Mouse (Mus musculus) embryonic facial prominence, embryonic 10.5 days (tissue): Measurements from ENCODE around the gene Faim. TPM values are rescaled to one million over a fixed set of nuclear protein-coding genes. Genes with fewer than 3 reads are reported as not detected.

Experiments used
- DNase-seq: peaks from one replicate; pipeline ENCODE4 v3.0.0-alpha.2; 2017; ENCODE audit warnings: low spot score
- H3K27ac ChIP-seq: fragments of 300-500 bp; sonication (generic); replicated peaks from 2 replicates; pipeline ENCODE4 v1.5.1; 2016; ENCODE audit warnings: mild to moderate bottlenecking
- H3K27me3 ChIP-seq: fragments of 300-500 bp; sonication (generic); replicated peaks from 2 replicates; pipeline ENCODE4 v1.6.1; 2016; ENCODE audit warnings: low read depth, mild to moderate bottlenecking; ENCODE audit not compliant: poor library complexity, severe bottlenecking
- H3K36me3 ChIP-seq: fragments of 300-500 bp; sonication (generic); replicated peaks from 2 replicates; pipeline ENCODE4 v1.6.1; 2016; ENCODE audit warnings: mild to moderate bottlenecking, moderate library complexity
- H3K4me1 ChIP-seq: fragments of 300-500 bp; sonication (generic); 2 replicates; pipeline ENCODE4 v1.6.1; 2016
- H3K4me3 ChIP-seq: fragments of 300-500 bp; sonication (generic); 2 replicates; pipeline ENCODE4 v1.5.1; 2016; ENCODE audit warnings: mild to moderate bottlenecking, moderate library complexity
- H3K9me3 ChIP-seq: fragments of 300-500 bp; sonication (generic); 2 replicates; pipeline ENCODE4 v1.6.1; 2016; ENCODE audit warnings: mild to moderate bottlenecking
- WGBS: fragments of 180-500 bp; shearing (Covaris S2); methylation state at CpG from one replicate; pipeline ENCODE4 v1.1.7; 2016; 5-methylcytosine and 5-hydroxymethylcytosine counted together
- polyA plus RNA-seq: library from polyadenylated mRNA; unstranded; fragments of >200 nt; fragmentation: Nextera tagmentation; extraction: Ambion mirVana; gene quantifications from 2 replicates; pipeline ENCODE4 v1.2.1, GENCODE M21; 2016

Faim gene
- polyA plus RNA-seq, 1 experiment from 2014 or later = 61.8 TPM

DNA sequence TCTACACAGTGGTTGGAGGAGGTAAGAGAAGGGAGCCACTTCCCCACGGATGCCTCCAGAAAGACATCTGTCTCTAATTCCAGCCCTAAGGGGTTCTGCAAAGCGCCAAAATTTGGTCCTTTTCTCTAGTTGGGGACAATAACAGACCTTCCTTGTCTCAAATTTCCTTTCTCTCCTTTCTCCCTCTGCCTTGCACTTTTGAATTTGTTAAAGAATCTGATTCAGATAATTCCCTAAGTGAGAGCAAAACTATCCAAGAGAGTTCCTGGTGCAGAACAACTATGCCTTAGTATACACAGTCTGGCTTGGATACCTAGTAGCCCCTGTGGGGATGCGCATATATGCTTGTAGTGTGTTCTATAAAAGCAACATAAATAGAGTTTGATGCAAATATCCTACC, 26.3 kb upstream of the Faim start:
- Histone ChIP-seq H3K9me3 (no peaks in the 10 kb centered on the region), H3K36me3 (no peaks in the 10 kb centered on the region), H3K4me3 (peak overlapping the region; percentile 66; the same call in 1 of the 2 replicates), H3K4me1 (peaks cover 49% of the 10 kb centered on the region), H3K27me3 (peaks cover 100% of the 10 kb centered on the region), H3K27ac (no peak overlapping the region)
- 30% methylated on average over 3 of the region's 3 CpGs for WGBS
- no peak for DNase-seq

DNA sequence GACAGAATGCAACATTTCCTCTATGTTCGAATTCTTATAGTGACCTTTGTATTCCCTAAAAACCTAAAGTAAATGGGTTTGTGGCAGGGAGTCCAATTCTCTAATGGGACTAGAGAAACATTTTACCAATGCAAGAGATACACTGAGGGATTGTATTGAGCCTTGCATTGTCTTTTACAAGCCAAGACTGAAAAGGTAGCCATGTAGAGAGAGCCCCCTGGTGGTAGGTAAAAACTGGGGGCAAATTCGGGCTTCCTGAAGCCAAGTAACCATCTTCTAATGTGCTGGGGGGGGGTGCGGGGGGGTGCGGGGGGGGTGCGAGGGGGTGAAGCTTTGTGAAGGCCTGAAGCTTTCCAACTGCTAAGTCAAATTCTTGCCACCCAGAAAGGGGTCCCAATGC, 25.8 kb upstream of the Faim start:
- H3K9me3 ChIP-seq = no peaks in the 10 kb centered on the region
- H3K36me3 ChIP-seq = no peaks in the 10 kb centered on the region
- 15% methylated on average over 5 of the region's 5 CpGs for WGBS
- DNase-seq = no peak
- peaks cover 100% of the 10 kb centered on the region for H3K27me3 ChIP-seq
- H3K4me3 ChIP-seq = no peak overlapping the region
- H3K27ac ChIP-seq = no peak overlapping the region
- H3K4me1 ChIP-seq = peaks cover 48% of the 10 kb centered on the region

DNA sequence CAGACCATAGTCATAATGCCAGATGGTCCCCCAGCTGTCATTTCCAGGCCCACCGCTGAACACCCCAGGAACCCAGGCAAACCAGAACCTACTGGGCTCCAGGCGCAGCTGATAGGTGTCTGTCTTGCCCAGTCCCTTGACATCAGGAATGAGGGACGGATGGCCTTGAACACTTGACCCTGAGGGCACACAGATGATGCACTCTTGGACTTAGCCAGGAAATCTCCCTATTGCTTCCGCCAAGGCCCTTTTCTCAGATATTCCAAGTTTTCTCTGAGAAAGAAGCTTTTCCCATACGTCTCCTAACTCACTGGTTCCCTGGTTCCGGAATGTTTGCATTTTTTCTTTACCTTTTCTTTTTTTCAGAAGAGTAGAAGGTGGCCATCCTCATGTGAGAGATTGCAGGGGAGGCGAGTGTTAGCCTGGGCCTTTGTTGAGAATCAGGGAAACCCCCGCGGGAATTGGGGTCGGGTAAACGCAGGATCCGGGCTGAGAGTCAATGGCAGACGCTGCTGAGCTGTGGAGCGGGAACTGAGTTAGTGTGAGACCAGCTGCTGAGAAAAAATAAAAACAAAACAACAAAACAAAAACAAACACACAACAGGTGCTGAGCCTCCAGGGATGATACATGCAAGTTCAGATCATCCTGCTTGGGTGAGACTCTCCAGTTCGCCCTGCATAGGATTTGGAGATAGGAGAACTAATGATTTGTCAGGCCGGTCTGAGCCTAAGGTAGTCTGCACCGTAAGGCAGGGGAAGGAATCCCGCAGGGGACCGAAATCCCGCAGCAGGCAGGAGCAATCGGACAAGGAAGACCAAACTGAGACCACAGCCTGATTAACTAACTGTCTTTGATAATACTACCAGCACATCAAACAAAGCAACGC, 24.3 kb upstream of the Faim start:
- DNase-seq = peak; percentile 58
- H3K4me3 ChIP-seq = peak overlapping the region; percentile 4; the same call in 1 of the 2 replicates
- peaks cover 37% of the 10 kb centered on the region for H3K4me1 ChIP-seq
- 3% methylated on average over 22 of the region's 22 CpGs for WGBS
- H3K36me3 ChIP-seq = no peaks in the 10 kb centered on the region
- no peak overlapping the region for H3K27ac ChIP-seq
- peaks cover 100% of the 10 kb centered on the region for H3K27me3 ChIP-seq
- H3K9me3 ChIP-seq = no peaks in the 10 kb centered on the region

DNA sequence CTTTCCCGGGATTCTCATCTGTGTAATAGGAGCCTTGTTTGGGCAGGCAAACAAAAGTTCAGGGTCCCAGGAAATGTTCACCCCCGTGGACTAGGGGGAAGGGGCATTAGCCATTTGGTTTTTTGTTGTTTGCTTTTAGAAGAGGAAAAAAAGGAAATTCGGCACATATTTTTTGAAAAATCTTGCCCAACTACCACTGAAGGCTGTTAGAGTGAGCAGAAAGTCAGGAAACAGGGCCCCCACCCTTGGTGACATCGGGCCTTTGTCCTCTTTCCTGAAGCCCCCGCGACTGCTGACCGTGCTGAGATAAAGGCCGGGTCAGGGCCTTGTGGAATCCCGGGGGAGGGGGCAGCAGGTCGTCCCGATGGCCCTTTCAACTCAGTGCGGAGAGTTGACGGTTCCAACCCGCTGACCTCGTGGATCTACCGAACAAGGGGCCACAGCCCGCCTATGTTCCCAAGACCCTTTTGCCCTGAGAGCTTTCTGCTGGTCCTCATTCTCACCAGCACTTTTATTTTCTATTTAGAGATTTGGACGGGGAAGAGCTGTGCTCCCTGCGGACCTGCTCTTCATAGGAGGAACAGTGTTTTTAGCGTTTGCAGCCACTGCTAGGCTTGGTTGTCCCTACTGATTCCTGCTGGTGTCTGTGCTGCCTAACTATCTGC, 23.6 kb upstream of the Faim start:
- H3K36me3 ChIP-seq = no peaks in the 10 kb centered on the region
- peaks cover 33% of the 10 kb centered on the region for H3K4me1 ChIP-seq
- WGBS = under 1% methylated on average over 20 of the region's 20 CpGs

GRCm38 (mm10) chr9:98963661-98964060, 22.5 kb upstream of the Faim start:
- H3K27me3 ChIP-seq = peaks cover 100% of the 10 kb centered on the region
- peak; percentile 46 for DNase-seq
- no peaks in the 10 kb centered on the region; the same call in 1 of the 2 replicates for H3K9me3 ChIP-seq
- no peak overlapping the region for H3K27ac ChIP-seq
- H3K36me3 ChIP-seq = no peaks in the 10 kb centered on the region
- H3K4me1 ChIP-seq = peaks cover 33% of the 10 kb centered on the region
- WGBS = 3% methylated on average over 18 of the region's 18 CpGs
- 0 out of 2 replicates have a peak overlapping the region, but pooled peaks have one; percentile 5 for H3K4me3 ChIP-seq

More for the DNA sequence above, 23.6 kb upstream of the Faim start:
- peak overlapping the region; percentile 4; the same call in 1 of the 2 replicates for H3K4me3 ChIP-seq
- 0 out of 2 replicates have a peak overlapping the region, but pooled peaks have one; percentile 35 for H3K27ac ChIP-seq
- H3K27me3 ChIP-seq = peaks cover 100% of the 10 kb centered on the region
- DNase-seq = peak; percentile 54
- no peaks in the 10 kb centered on the region for H3K9me3 ChIP-seq

- WGBS = under 1% methylated on average over 18 of the region's 18 CpGs
- Histone ChIP-seq H3K9me3 (no peaks in the 10 kb centered on the region; the same call in 1 of the 2 replicates), H3K27ac (no peak overlapping the region), H3K4me3 (peak overlapping the region; percentile 30; the same call in 1 of the 2 replicates), H3K27me3 (peaks cover 100% of the 10 kb centered on the region), H3K4me1 (peaks cover 33% of the 10 kb centered on the region), H3K36me3 (no peaks in the 10 kb centered on the region)
- DNase-seq = peak; percentile 72
These were observed 21.1 kb upstream of the Faim start for GRCm38 (mm10) chr9:98965084-98965483.

DNA sequence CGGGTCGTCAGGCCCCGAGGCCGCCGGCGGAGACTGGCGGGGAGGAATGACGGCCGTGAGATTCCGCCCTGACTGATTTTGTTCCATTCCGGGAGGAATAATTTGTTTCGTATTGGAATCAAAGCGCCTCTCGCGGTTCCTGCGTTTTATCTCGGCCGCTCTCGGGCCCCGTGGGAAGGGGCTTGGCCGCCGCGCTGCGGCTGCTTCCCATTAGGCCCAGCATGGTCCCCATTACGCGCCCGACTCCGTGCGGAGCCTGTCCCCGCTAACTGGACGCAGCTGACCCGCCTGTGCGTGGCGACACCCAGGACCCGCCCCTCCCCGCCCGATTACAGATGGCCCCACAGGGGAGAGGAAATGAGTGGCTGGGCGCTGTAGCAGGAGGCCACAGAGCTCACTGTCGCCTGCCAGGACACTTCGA, 13.1 kb upstream of the Faim start:
- Histone ChIP-seq H3K27ac (no peak overlapping the region), H3K27me3 (peaks cover 99% of the 10 kb centered on the region), H3K4me1 (peaks cover 14% of the 10 kb centered on the region), H3K9me3 (peaks cover 9% of the 10 kb centered on the region; the same call in 1 of the 2 replicates), H3K36me3 (no peaks in the 10 kb centered on the region), H3K4me3 (peak overlapping the region; percentile 56)
- WGBS = under 1% methylated on average over 40 of the region's 40 CpGs
- DNase-seq = peak; percentile 84

DNA sequence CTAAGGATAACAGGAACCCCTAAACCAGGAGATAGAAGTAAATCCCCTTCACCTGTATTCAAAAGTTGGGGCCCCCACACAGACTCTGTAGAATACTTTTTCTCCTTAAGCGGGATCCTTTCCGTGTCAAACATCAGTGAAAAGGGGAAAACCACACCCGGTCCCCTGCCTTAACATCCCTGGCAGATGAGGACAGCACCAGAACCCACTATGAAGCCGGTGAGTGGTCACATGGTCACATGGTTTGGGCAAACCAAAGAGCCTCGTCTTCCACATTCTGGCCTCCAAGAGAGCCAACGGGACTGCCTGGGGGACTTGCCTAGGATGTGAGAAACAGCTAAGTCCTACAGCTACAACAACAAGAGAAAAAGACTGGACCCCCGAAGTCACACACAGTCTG, 12.6 kb upstream of the Faim start:
- Histone ChIP-seq H3K27ac (no peak overlapping the region), H3K9me3 (peaks cover 9% of the 10 kb centered on the region; the same call in 1 of the 2 replicates), H3K27me3 (peaks cover 94% of the 10 kb centered on the region), H3K36me3 (no peaks in the 10 kb centered on the region), H3K4me3 (peak overlapping the region; percentile 56), H3K4me1 (peaks cover 14% of the 10 kb centered on the region)
- WGBS = 4% methylated on average over 7 of the region's 7 CpGs
- peak; percentile 48 for DNase-seq

DNA sequence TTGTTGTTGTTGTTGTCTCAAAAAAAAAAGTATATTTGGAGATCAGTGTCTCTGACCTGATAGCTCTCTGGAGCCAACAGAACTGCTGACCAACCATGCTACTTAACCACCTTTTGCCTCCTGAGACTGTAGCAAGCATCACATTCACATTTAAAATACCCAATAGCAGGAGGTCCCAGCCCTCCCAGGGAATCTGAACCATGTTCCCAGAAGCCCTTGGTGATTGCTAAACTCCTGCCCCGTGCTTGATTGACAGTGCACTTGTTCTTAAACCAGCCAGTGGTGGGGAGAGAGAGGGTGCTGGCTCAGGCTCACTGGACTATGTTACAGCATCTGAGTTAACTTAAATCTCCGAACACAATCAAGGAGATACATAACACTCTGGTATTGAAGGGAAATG, 11.3 kb upstream of the Faim start:
- H3K4me3 ChIP-seq = no peak overlapping the region
- peaks cover 90% of the 10 kb centered on the region for H3K27me3 ChIP-seq
- H3K27ac ChIP-seq = no peak overlapping the region
- no peak for DNase-seq
- no peaks in the 10 kb centered on the region for H3K36me3 ChIP-seq
- H3K9me3 ChIP-seq = peaks cover 9% of the 10 kb centered on the region; the same call in 1 of the 2 replicates
- 26% methylated on average over 2 of the region's 2 CpGs for WGBS
- peaks cover 20% of the 10 kb centered on the region for H3K4me1 ChIP-seq

GRCm38 (mm10) chr9:98976081-98976480, 10.1 kb upstream of the Faim start:
- Histone ChIP-seq H3K9me3 (no peaks in the 10 kb centered on the region), H3K4me1 (peaks cover 22% of the 10 kb centered on the region), H3K27me3 (peaks cover 85% of the 10 kb centered on the region), H3K4me3 (no peak overlapping the region), H3K27ac (no peak overlapping the region), H3K36me3 (no peaks in the 10 kb centered on the region)
- WGBS = 75% methylated on average over 1 of the region's 1 CpGs
- no peak for DNase-seq

- Histone ChIP-seq H3K4me3 (no peak overlapping the region), H3K27me3 (peaks cover 80% of the 10 kb centered on the region), H3K27ac (no peak overlapping the region), H3K9me3 (no peaks in the 10 kb centered on the region), H3K4me1 (peaks cover 22% of the 10 kb centered on the region), H3K36me3 (no peaks in the 10 kb centered on the region)
- no peak for DNase-seq
- WGBS = 45% methylated on average over 5 of the region's 5 CpGs
These were observed 9.7 kb upstream of the Faim start for GRCm38 (mm10) chr9:98976520-98976919.
